9 mouse cellular contexts compared by ENCODE assay signal in genomic region chrX:10617119-10617518, GRCm38 (mm10).
DNase-seq lines count a peak whose midpoint lies in the region; ATAC-seq and TF ChIP-seq lines count a peak whose summit lies in the region.
"Had no signal": no experiment of that assay in that cellular context is flagged by ENCODE, and none has a peak within 500 bp of the region (broad histone marks: within the 10 kb centered on the region; RNA-seq: fewer than 3 reads in every experiment).

No protein-coding gene starts in this region.

- no peak overlapping the region for H3K9ac ChIP-seq in kidney, postnatal 0 days (ENCODE audit: low read depth, low read length)
- H3K9ac ChIP-seq in kidney, embryonic 16.5 days (replicated peaks; ENCODE audit: low read length), result no peak overlapping the region
- no peak overlapping the region for H3K9ac ChIP-seq in ES-Bruce4 (ENCODE audit: low read depth, poor library complexity, severe bottlenecking)

- DNase-seq in kidney, postnatal 0 days (ENCODE audit: low spot score), result peak; percentile 40
- peak; percentile 47 for DNase-seq in 3T3-L1 (ENCODE audit: low read depth, low spot score)
- peak; percentile 24 to 29 for DNase-seq in cerebellum, postnatal 36 days
- peak; percentile 46 for DNase-seq in mesoderm, embryonic 11.5 days (ENCODE audit: low read depth, low spot score)
- no peak for DNase-seq in frontal cortex, postnatal 10 days (ENCODE audit: low spot score in 2 of 2)
- DNase-seq in yolk sac, embryonic 10.5 days (ENCODE audit: low spot score), result no peak

- no peak overlapping the region for H3K4me3 ChIP-seq in kidney, postnatal 0 days (replicated peaks; ENCODE audit: low read depth, low read length)
- H3K4me3 ChIP-seq in kidney, embryonic 16.5 days (ENCODE audit: low read length), result no peak overlapping the region
- H3K4me3 ChIP-seq in ES-Bruce4 (ENCODE audit: low read depth, low read length), result no peak overlapping the region
- H3K4me3 ChIP-seq: myocyte had no signal

- H3K4me2 ChIP-seq in kidney, postnatal 0 days (ENCODE audit: low read length), result no peak overlapping the region
- H3K4me2 ChIP-seq in kidney, embryonic 16.5 days (replicated peaks; ENCODE audit: low read depth, low read length), result no peak overlapping the region

- no peak overlapping the region for H3K27ac ChIP-seq in kidney, postnatal 0 days
- no peak overlapping the region for H3K27ac ChIP-seq in kidney, embryonic 16.5 days (ENCODE audit: low read length)
- H3K27ac ChIP-seq in ES-Bruce4 (ENCODE audit: insufficient read depth, low read length), result no peak overlapping the region

- TF ChIP-seq POLR2A in ES-Bruce4 (IDR thresholded peaks at IDR 0.05; ENCODE audit: insufficient read depth, low read length), result no peak

- no peaks in the 10 kb centered on the region for H3K4me1 ChIP-seq in kidney, postnatal 0 days (replicated peaks; ENCODE audit: insufficient read depth, low read length)
- no peaks in the 10 kb centered on the region for H3K4me1 ChIP-seq in kidney, embryonic 16.5 days (ENCODE audit: insufficient read depth, low read length)
- H3K4me1 ChIP-seq in ES-Bruce4 (ENCODE audit: control insufficient read depth, insufficient read depth, low read length), result no peaks in the 10 kb centered on the region

- H3K9me3 ChIP-seq in kidney, postnatal 0 days (replicated peaks; ENCODE audit: low read length), result no peaks in the 10 kb centered on the region
- no peaks in the 10 kb centered on the region for H3K9me3 ChIP-seq in kidney, embryonic 16.5 days (ENCODE audit: low read length)
- H3K9me3 ChIP-seq in ES-Bruce4 (replicated peaks; ENCODE audit: control insufficient read depth, insufficient read depth, low read length, poor library complexity, severe bottlenecking), result no peaks in the 10 kb centered on the region

- no peaks in the 10 kb centered on the region for H3K36me3 ChIP-seq in kidney, postnatal 0 days (ENCODE audit: insufficient read depth, low read length)
- H3K36me3 ChIP-seq in kidney, embryonic 16.5 days (ENCODE audit: insufficient read depth, low read length), result no peaks in the 10 kb centered on the region
- no peaks in the 10 kb centered on the region for H3K36me3 ChIP-seq in ES-Bruce4 (ENCODE audit: control insufficient read depth, insufficient read depth, low read length, poor library complexity, severe bottlenecking)

- 22% methylated on average over 5 of the region's 5 CpGs for whole genome bisulfite sequencing in kidney, postnatal 0 days
- 17% methylated on average over 5 of the region's 5 CpGs for WGBS in kidney, embryonic 16.5 days

- ATAC-seq in kidney, postnatal 0 days (replicated peaks; ENCODE audit: low FRiP score, low read depth), result no peak
- ATAC-seq in kidney, embryonic 16.5 days (ENCODE audit: low FRiP score, low TSS enrichment), result no peak

- TF ChIP-seq CTCF in kidney, postnatal 0 days (IDR thresholded peaks at IDR 0.05; ENCODE audit: low read depth), result peak; percentile 61
- TF ChIP-seq CTCF in ES-Bruce4 (IDR thresholded peaks at IDR 0.05; ENCODE audit: low read depth, low read length), result peak; percentile 26

- no peaks in the 10 kb centered on the region for H3K27me3 ChIP-seq in kidney, postnatal 0 days (ENCODE audit: insufficient read depth, low read length)
- no peaks in the 10 kb centered on the region for H3K27me3 ChIP-seq in kidney, embryonic 16.5 days (ENCODE audit: insufficient read depth, low read length)
- no peaks in the 10 kb centered on the region for H3K27me3 ChIP-seq in ES-Bruce4 (ENCODE audit: control insufficient read depth, insufficient read depth, low read length, poor library complexity, severe bottlenecking)

- TF ChIP-seq EP300 in ES-Bruce4 (IDR thresholded peaks at IDR 0.05; ENCODE audit: insufficient read depth, low read depth, low read length), result no peak

Comparison
In these comparisons a context has a peak if more than half of its experiments do, and no peak if none do; other contexts are left out.
1. DNase-seq: peak in kidney, postnatal 0 days (single experiment), 3T3-L1 (single experiment), cerebellum, postnatal 36 days (2 of 2) and mesoderm, embryonic 11.5 days (single experiment); none in frontal cortex, postnatal 10 days (0 of 2) and yolk sac, embryonic 10.5 days (single experiment).